Mouse (Mus musculus) natural killer cell, adult 2 months (primary cell): ENCODE measurements around the gene Abr.

Experiments used
- DNase-seq, 2 experiments: peaks; one replicate each; pipeline ENCODE4 v3.0.0; 2022; ENCODE audit warnings: low spot score in 2 of 2

Abr gene

GRCm38 (mm10) chr11:76622152-76622565, at the start of gene Abr:
TSS of gene Abr (minus strand) at chr11:76622314.
- no peak for DNase-seq

- DNase-seq, result no peak
Observed at GRCm38 (mm10) chr11:76667807-76668206, 45.7 kb upstream of the Abr start.

GRCm38 (mm10) chr11:76666002-76666649, 44.0 kb upstream of the Abr start:
- no peak for DNase-seq

- DNase-seq, result no peak
Observed at GRCm38 (mm10) chr11:76661790-76662468, 39.8 kb upstream of the Abr start.

GRCm38 (mm10) chr11:76659138-76659930, 37.2 kb upstream of the Abr start:
- no peak for DNase-seq

- DNase-seq, result no peak
Observed at GRCm38 (mm10) chr11:76657450-76657970, 35.4 kb upstream of the Abr start.

GRCm38 (mm10) chr11:76655106-76655505, 33.0 kb upstream of the Abr start:
- DNase-seq, result no peak

- no peak for DNase-seq
Observed at GRCm38 (mm10) chr11:76652838-76653334, 30.8 kb upstream of the Abr start.

GRCm38 (mm10) chr11:76650862-76651560, 28.9 kb upstream of the Abr start:
- DNase-seq, result no peak

- DNase-seq, result peak; percentile 48 to 59
Observed at GRCm38 (mm10) chr11:76647500-76647899, 25.4 kb upstream of the Abr start.

- no peak for DNase-seq
Observed at GRCm38 (mm10) chr11:76647062-76647461, 24.9 kb upstream of the Abr start.

- peak; percentile 66 to 75 for DNase-seq
Observed at GRCm38 (mm10) chr11:76645955-76646354, 23.8 kb upstream of the Abr start.

- DNase-seq, result no peak
Observed at GRCm38 (mm10) chr11:76645036-76645435, 22.9 kb upstream of the Abr start.

- DNase-seq, result no peak
Observed at GRCm38 (mm10) chr11:76644257-76644656, 22.1 kb upstream of the Abr start.

- no peak for DNase-seq
Observed at GRCm38 (mm10) chr11:76640231-76640630, 18.1 kb upstream of the Abr start.

GRCm38 (mm10) chr11:76639269-76639985, 17.3 kb upstream of the Abr start:
- no peak for DNase-seq

GRCm38 (mm10) chr11:76630487-76630886, 8.4 kb upstream of the Abr start:
- no peak for DNase-seq

GRCm38 (mm10) chr11:76630023-76630422, 7.9 kb upstream of the Abr start:
- DNase-seq, result no peak

GRCm38 (mm10) chr11:76628613-76629012, 6.5 kb upstream of the Abr start:
- no peak for DNase-seq

GRCm38 (mm10) chr11:76624881-76625280, 2.8 kb upstream of the Abr start:
- no peak for DNase-seq

GRCm38 (mm10) chr11:76624071-76624470, 2.0 kb upstream of the Abr start:
- DNase-seq, result no peak
